Mouse (Mus musculus) kidney, adult 2 months (tissue): ENCODE results near the gene Cfap161.

ENCODE experiments used
- CTCF ChIP-seq: fragments of 200-500 bp; conservative IDR thresholded peaks from 2 replicates; pipeline ENCODE4 v1.5.1; 2011; ENCODE audit warnings: low read depth, mild to moderate bottlenecking, control low read depth, low read length, moderate library complexity, mixed read lengths; ENCODE audit not compliant: insufficient read depth, insufficient read length
- POLR2A ChIP-seq: fragments of 200-500 bp; IDR thresholded peaks from one replicate; pipeline ENCODE4 v1.6.1; 2011; ENCODE audit warnings: low read depth, low read length, control low read depth

- TF ChIP-seq CTCF (no peak), POLR2A (no peak)
Observed at GRCm38 (mm10) chr7:83734671-83735082, 60.0 kb downstream of the Cfap161 start.
